Mouse (Mus musculus): ENCODE data around the gene Gm20503. TPM values are rescaled to one million over a fixed set of nuclear protein-coding genes. Genes with fewer than 3 reads are reported as not detected.
A peak's percentile ranks its signal among the peaks of the same experiment; 100 is the strongest.

Gene Gm20503
- polyA plus RNA-seq, 1 experiment from 2014 or later: 20.3 TPM

GRCm38 (mm10) chr4:59009696-59010095, 6.7 kb downstream of the Gm20503 start:
- Histone ChIP-seq H3K27me3 (no peaks in the 10 kb centered on the region), H3K9me3 (no peaks in the 10 kb centered on the region), H3K36me3 (peaks cover 6% of the 10 kb centered on the region), H3K4me2 (replicated peaks) (no peak overlapping the region), H3K9ac (no peak overlapping the region), H3K4me1 (peaks cover 33% of the 10 kb centered on the region), H3K27ac (no peak overlapping the region), H3K4me3 (no peak overlapping the region)
- WGBS: 73% methylated on average over 4 of the region's 4 CpGs
- no peak for ATAC-seq (ENCODE audit: low FRiP score, low read depth)

GRCm38 (mm10) chr4:59011446-59011845, 8.4 kb downstream of the Gm20503 start:
- no peak for ATAC-seq (ENCODE audit: low FRiP score, low read depth)
- peaks cover 15% of the 10 kb centered on the region for H3K4me1 ChIP-seq
- H3K36me3 ChIP-seq: peaks cover 14% of the 10 kb centered on the region
- no peak overlapping the region for H3K4me2 ChIP-seq (replicated peaks)
- no peak overlapping the region for H3K9ac ChIP-seq
- 74% methylated on average over 3 of the region's 3 CpGs for WGBS
- H3K9me3 ChIP-seq: no peaks in the 10 kb centered on the region
- H3K27ac ChIP-seq: 0 out of 2 replicates have a peak overlapping the region, but pooled peaks have one; percentile 22
- no peaks in the 10 kb centered on the region for H3K27me3 ChIP-seq
- H3K4me3 ChIP-seq: no peak overlapping the region

GRCm38 (mm10) chr4:59015181-59015580, 12.2 kb downstream of the Gm20503 start:
- ATAC-seq (ENCODE audit: low FRiP score, low read depth): no peak
- Histone ChIP-seq H3K27me3 (no peaks in the 10 kb centered on the region), H3K36me3 (peaks cover 47% of the 10 kb centered on the region), H3K4me2 (replicated peaks) (no peak overlapping the region), H3K9ac (no peak overlapping the region), H3K4me3 (no peak overlapping the region), H3K4me1 (0 out of 2 replicates have a peak, but pooled peaks cover 3% of the 10 kb centered on the region), H3K9me3 (no peaks in the 10 kb centered on the region), H3K27ac (no peak overlapping the region)
- WGBS: 85% methylated on average over 3 of the region's 3 CpGs

GRCm38 (mm10) chr4:59016922-59017321, 13.9 kb downstream of the Gm20503 start:
- no peak overlapping the region for H3K9ac ChIP-seq
- 95% methylated on average over 2 of the region's 2 CpGs for WGBS
- ATAC-seq (ENCODE audit: low FRiP score, low read depth): no peak
- no peak overlapping the region for H3K4me3 ChIP-seq
- no peak overlapping the region for H3K4me2 ChIP-seq (replicated peaks)
- H3K27ac ChIP-seq: no peak overlapping the region
- H3K4me1 ChIP-seq: no peaks in the 10 kb centered on the region
- no peaks in the 10 kb centered on the region for H3K9me3 ChIP-seq
- H3K27me3 ChIP-seq: no peaks in the 10 kb centered on the region
- H3K36me3 ChIP-seq: peaks cover 57% of the 10 kb centered on the region

GRCm38 (mm10) chr4:59034325-59034917, 31.4 kb downstream of the Gm20503 start:
- peak overlapping the region; percentile 86 for H3K4me3 ChIP-seq
- H3K4me1 ChIP-seq: peaks cover 12% of the 10 kb centered on the region
- no peak overlapping the region for H3K9ac ChIP-seq
- WGBS: 74% methylated on average over 10 of the region's 10 CpGs
- 0 out of 2 replicates have a peak, but pooled peaks have one; percentile 30 for ATAC-seq (ENCODE audit: low FRiP score, low read depth)
- H3K9me3 ChIP-seq: peaks cover 2% of the 10 kb centered on the region; the same call in 1 of the 2 replicates
- H3K4me2 ChIP-seq (replicated peaks): peak overlapping the region; percentile 67
- no peaks in the 10 kb centered on the region for H3K27me3 ChIP-seq
- H3K36me3 ChIP-seq: peaks cover 15% of the 10 kb centered on the region
- H3K27ac ChIP-seq: no peak overlapping the region

GRCm38 (mm10) chr4:59034918-59035785, 32.1 kb downstream of the Gm20503 start, which contains the start of gene Gng10:
TSS of gene Gng10 (plus strand) at chr4:59035088.
- Histone ChIP-seq H3K4me1 (peaks cover 12% of the 10 kb centered on the region), H3K4me2 (replicated peaks) (peak within 1 kb of the TSS; percentile 67), H3K9ac (peak within 1 kb of the TSS; percentile 85), H3K27me3 (no peaks in the 10 kb centered on the region), H3K9me3 (peaks cover 2% of the 10 kb centered on the region; the same call in 1 of the 2 replicates), H3K4me3 (peak within 1 kb of the TSS; percentile 86), H3K36me3 (peaks cover 22% of the 10 kb centered on the region), H3K27ac (peak within 1 kb of the TSS; percentile 56; the same call in 1 of the 2 replicates)
- 9% methylated on average over 74 of the region's 76 CpGs for WGBS
- peak; percentile 83 for ATAC-seq (ENCODE audit: low FRiP score, low read depth)

GRCm38 (mm10) chr4:59035786-59036350, 32.9 kb downstream of the Gm20503 start:
- H3K4me3 ChIP-seq: peak overlapping the region; percentile 86
- peaks cover 30% of the 10 kb centered on the region for H3K36me3 ChIP-seq
- peak overlapping the region; percentile 67 for H3K4me2 ChIP-seq (replicated peaks)
- no peaks in the 10 kb centered on the region for H3K27me3 ChIP-seq
- H3K4me1 ChIP-seq: peaks cover 12% of the 10 kb centered on the region
- no peak for ATAC-seq (ENCODE audit: low FRiP score, low read depth)
- no peak overlapping the region for H3K27ac ChIP-seq
- peak overlapping the region; percentile 85 for H3K9ac ChIP-seq
- 53% methylated on average over 18 of the region's 18 CpGs for WGBS
- H3K9me3 ChIP-seq: peaks cover 2% of the 10 kb centered on the region; the same call in 1 of the 2 replicates

- peak overlapping the region; percentile 67 for H3K4me2 ChIP-seq (replicated peaks)
- peaks cover 12% of the 10 kb centered on the region for H3K4me1 ChIP-seq
- no peaks in the 10 kb centered on the region for H3K27me3 ChIP-seq
- no peak for ATAC-seq (ENCODE audit: low FRiP score, low read depth)
- H3K4me3 ChIP-seq: no peak overlapping the region
- 50% methylated on average over 13 of the region's 13 CpGs for WGBS
- no peak overlapping the region for H3K9ac ChIP-seq
- H3K27ac ChIP-seq: no peak overlapping the region; the same call in 1 of the 2 replicates
- H3K36me3 ChIP-seq: peaks cover 33% of the 10 kb centered on the region
- H3K9me3 ChIP-seq: peaks cover 2% of the 10 kb centered on the region; the same call in 1 of the 2 replicates
Measured at GRCm38 (mm10) chr4:59036490-59037127, 33.6 kb downstream of the Gm20503 start.

- no peak for ATAC-seq (ENCODE audit: low FRiP score, low read depth)
- WGBS: 83% methylated on average over 3 of the region's 3 CpGs
- H3K4me3 ChIP-seq: no peak overlapping the region
Measured at GRCm38 (mm10) chr4:59037525-59037924, 34.5 kb downstream of the Gm20503 start.

GRCm38 (mm10) chr4:59040397-59041287, 37.6 kb downstream of the Gm20503 start:
- H3K4me1 ChIP-seq: peaks cover 12% of the 10 kb centered on the region
- no peak for ATAC-seq (ENCODE audit: low FRiP score, low read depth)
- no peaks in the 10 kb centered on the region; the same call in 1 of the 2 replicates for H3K9me3 ChIP-seq
- H3K9ac ChIP-seq: no peak overlapping the region
- no peak overlapping the region for H3K27ac ChIP-seq
- no peak overlapping the region for H3K4me3 ChIP-seq
- WGBS: 90% methylated on average over 11 of the region's 11 CpGs
- H3K4me2 ChIP-seq (replicated peaks): no peak overlapping the region
- H3K27me3 ChIP-seq: no peaks in the 10 kb centered on the region
- peaks cover 46% of the 10 kb centered on the region for H3K36me3 ChIP-seq

More at GRCm38 (mm10) chr4:59037525-59037924, 34.5 kb downstream of the Gm20503 start:
- Histone ChIP-seq H3K36me3 (peaks cover 39% of the 10 kb centered on the region), H3K27ac (no peak overlapping the region), H3K9me3 (peaks cover 2% of the 10 kb centered on the region; the same call in 1 of the 2 replicates), H3K4me2 (replicated peaks) (no peak overlapping the region), H3K27me3 (no peaks in the 10 kb centered on the region), H3K9ac (no peak overlapping the region), H3K4me1 (peaks cover 12% of the 10 kb centered on the region)

- no peak overlapping the region for H3K4me2 ChIP-seq (replicated peaks)
- H3K9ac ChIP-seq: no peak overlapping the region
- no peaks in the 10 kb centered on the region for H3K27me3 ChIP-seq
- H3K36me3 ChIP-seq: peaks cover 45% of the 10 kb centered on the region
- WGBS: 95% methylated on average over 5 of the region's 5 CpGs
- no peak overlapping the region for H3K4me3 ChIP-seq
- H3K4me1 ChIP-seq: no peaks in the 10 kb centered on the region
- no peak overlapping the region for H3K27ac ChIP-seq
- no peak for ATAC-seq (ENCODE audit: low FRiP score, low read depth)
- no peaks in the 10 kb centered on the region; the same call in 1 of the 2 replicates for H3K9me3 ChIP-seq
Measured at GRCm38 (mm10) chr4:59043074-59043473, 40.1 kb downstream of the Gm20503 start.
